Mouse (Mus musculus) embryo, embryonic 10.5 days (tissue): ENCODE measurements at regions not wholly inside any gene's neighbourhood (a gene's known extent, or its start where the extent isn't known, plus 50 kb on each side); places are given as distances from the start of the nearest gene placed in this dataset.

Experiments used
- DNase-seq: peaks from one replicate; pipeline ENCODE4 v3.0.0-alpha.2; 2015; ENCODE audit warnings: low spot score

- no peak for DNase-seq
Measured at GRCm38 (mm10) chr6:39283761-39284415, 77.3 kb upstream of the Kdm7a start.

- DNase-seq, result no peak
Measured at GRCm38 (mm10) chr6:39278317-39278716, 71.7 kb upstream of the Kdm7a start.

GRCm38 (mm10) chr6:39274774-39275502 lies 68.3 kb upstream of the Kdm7a start:
- no peak for DNase-seq

GRCm38 (mm10) chr6:39273427-39273826 lies 66.8 kb upstream of the Kdm7a start:
- DNase-seq, result no peak

GRCm38 (mm10) chr6:39270457-39270856 lies 63.9 kb upstream of the Kdm7a start:
- DNase-seq, result no peak

GRCm38 (mm10) chr6:39269706-39270105 lies 63.1 kb upstream of the Kdm7a start:
- peak; percentile 36 for DNase-seq

GRCm38 (mm10) chr6:39268647-39269428 lies 62.2 kb upstream of the Kdm7a start:
- DNase-seq, result peak; percentile 27

- no peak for DNase-seq
Measured at GRCm38 (mm10) chr6:39264722-39265121, 58.1 kb upstream of the Kdm7a start.

GRCm38 (mm10) chr6:39263615-39264014 lies 57.0 kb upstream of the Kdm7a start:
- DNase-seq, result no peak

- DNase-seq, result no peak
Measured at GRCm38 (mm10) chr6:39261951-39262350, 55.4 kb upstream of the Kdm7a start.

GRCm38 (mm10) chr6:39260480-39260879 lies 53.9 kb upstream of the Kdm7a start:
- DNase-seq, result no peak

GRCm38 (mm10) chr6:39259129-39259528 lies 52.5 kb upstream of the Kdm7a start:
- DNase-seq, result no peak

GRCm38 (mm10) chr6:39258656-39259055 lies 52.1 kb upstream of the Kdm7a start:
- DNase-seq, result no peak

GRCm38 (mm10) chr6:39257667-39258395 lies 51.2 kb upstream of the Kdm7a start:
- peak; percentile 42 for DNase-seq

GRCm38 (mm10) chr6:39257111-39257571 lies 50.6 kb upstream of the Kdm7a start:
- DNase-seq, result peak; percentile 69

- peak; percentile 89 for DNase-seq
Measured at GRCm38 (mm10) chr6:39256304-39257103, 49.9 kb upstream of the Kdm7a start.
